Mouse (Mus musculus) thymus, adult 2 months (tissue): ENCODE measurements around the gene Ccdc103. TPM values are rescaled to one million over a fixed set of nuclear protein-coding genes. Genes with fewer than 3 reads are reported as not detected.

ENCODE experiments used
- DNase-seq: peaks from one replicate; pipeline ENCODE4 v3.0.0; 2021
- H3K27ac ChIP-seq: fragments of 200-500 bp; 2 replicates; pipeline ENCODE4 v1.5.1; 2012; ENCODE audit warnings: low read length, control low read depth; ENCODE audit not compliant: control insufficient read depth, insufficient read depth
- H3K27me3 ChIP-seq: fragments of 200-500 bp; 2 replicates; pipeline ENCODE4 v1.6.1; 2012; ENCODE audit warnings: mild to moderate bottlenecking, low read length, moderate library complexity, mixed read lengths; ENCODE audit not compliant: control insufficient read depth, insufficient read depth
- H3K36me3 ChIP-seq: fragments of 200-500 bp; 2 replicates; pipeline ENCODE4 v1.6.1; 2012; ENCODE audit warnings: mild to moderate bottlenecking, low read length, moderate library complexity; ENCODE audit not compliant: control insufficient read depth, insufficient read depth
- H3K4me1 ChIP-seq: fragments of 200-500 bp; replicated peaks from 2 replicates; pipeline ENCODE4 v1.6.1; 2012; ENCODE audit warnings: low read length; ENCODE audit not compliant: control insufficient read depth, insufficient read depth
- H3K4me3 ChIP-seq: fragments of 200-500 bp; 2 replicates; pipeline ENCODE4 v1.5.1; 2012; ENCODE audit warnings: mild to moderate bottlenecking, low read length, control low read depth, moderate library complexity; ENCODE audit not compliant: control insufficient read depth, insufficient read depth
- CTCF ChIP-seq: fragments of 200-500 bp; IDR thresholded peaks from 2 replicates; pipeline ENCODE4 v1.5.1; 2012; ENCODE audit warnings: mild to moderate bottlenecking, control low read depth, low read length, moderate library complexity, borderline replicate concordance; ENCODE audit not compliant: control insufficient read depth, poor library complexity, insufficient read depth; ENCODE audit errors: extremely low read depth
- POLR2A ChIP-seq: fragments of 200-500 bp; IDR thresholded peaks from 2 replicates; pipeline ENCODE4 v1.6.1; 2012; ENCODE audit warnings: mild to moderate bottlenecking, low read length, control low read depth, moderate library complexity; ENCODE audit not compliant: control insufficient read depth, poor library complexity, insufficient read depth; ENCODE audit errors: extremely low read depth
- WGBS: fragments of 180-500 bp; shearing (Covaris S2); methylation state at CpG from one replicate; pipeline ENCODE4 v1.1.7; 2018; 5-methylcytosine and 5-hydroxymethylcytosine counted together
- polyA plus RNA-seq: library from polyadenylated mRNA; depleted of rRNA; stranded (reverse); fragments of >200 nt; gene quantifications from 2 replicates; pipeline ENCODE4 v1.2.3, GENCODE M21; 2012

Gene Ccdc103
- polyA plus RNA-seq, 1 experiment: not detected

DNA sequence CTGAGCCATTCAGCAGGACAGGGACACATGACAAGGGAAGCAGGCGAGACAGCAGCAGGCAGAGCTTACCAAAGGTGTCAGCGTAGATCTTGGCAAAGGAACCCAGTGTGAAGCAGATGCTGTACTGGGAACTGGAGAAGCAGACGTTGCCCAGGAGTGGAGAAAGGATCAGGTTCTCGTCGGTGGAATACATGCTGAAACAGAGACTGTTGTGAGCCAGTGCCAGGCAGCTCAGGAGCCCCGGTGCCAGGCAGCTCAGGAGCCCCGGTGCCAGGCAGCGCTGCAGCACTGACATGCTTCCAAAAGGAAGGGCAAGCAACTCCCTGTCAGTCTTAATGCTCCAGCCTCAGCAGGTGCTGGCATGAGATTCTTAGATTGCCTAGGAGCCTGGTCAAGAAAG is 21.1 kb upstream of the Ccdc103 start:
- H3K27me3 ChIP-seq: no peaks in the 10 kb centered on the region
- H3K27ac ChIP-seq: no peak overlapping the region
- 96% methylated on average over 8 of the region's 8 CpGs for WGBS
- H3K4me1 ChIP-seq: no peaks in the 10 kb centered on the region
- no peak for DNase-seq
- TF ChIP-seq CTCF: no peak
- no peak for TF ChIP-seq POLR2A
- H3K4me3 ChIP-seq: no peak overlapping the region
- peaks cover 43% of the 10 kb centered on the region for H3K36me3 ChIP-seq

DNA sequence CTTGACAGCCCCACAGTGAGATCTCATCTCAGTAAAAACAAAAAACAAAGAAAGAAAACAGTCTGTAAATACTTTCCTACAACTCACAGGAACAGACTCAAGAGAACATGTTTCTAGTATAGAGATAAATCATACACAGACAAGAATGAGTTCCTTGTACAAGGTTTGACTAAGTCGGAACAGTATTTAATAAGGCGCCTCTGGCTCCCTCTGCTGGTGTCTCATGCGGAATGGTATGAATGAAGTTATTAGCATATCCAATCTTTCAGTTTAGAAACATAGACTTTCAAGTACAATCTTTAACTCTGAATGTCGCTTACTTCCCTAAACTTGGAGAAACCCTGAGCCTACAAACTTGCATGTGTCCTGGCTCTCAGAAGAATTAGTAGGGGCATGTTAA is 16.7 kb upstream of the Ccdc103 start:
- WGBS: 40% methylated on average over 4 of the region's 4 CpGs
- TF ChIP-seq CTCF: no peak
- no peak for TF ChIP-seq POLR2A
- Histone ChIP-seq H3K4me1 (no peaks in the 10 kb centered on the region), H3K36me3 (peaks cover 59% of the 10 kb centered on the region), H3K27ac (no peak overlapping the region), H3K4me3 (no peak overlapping the region), H3K27me3 (no peaks in the 10 kb centered on the region)
- DNase-seq: peak; percentile 39

DNA sequence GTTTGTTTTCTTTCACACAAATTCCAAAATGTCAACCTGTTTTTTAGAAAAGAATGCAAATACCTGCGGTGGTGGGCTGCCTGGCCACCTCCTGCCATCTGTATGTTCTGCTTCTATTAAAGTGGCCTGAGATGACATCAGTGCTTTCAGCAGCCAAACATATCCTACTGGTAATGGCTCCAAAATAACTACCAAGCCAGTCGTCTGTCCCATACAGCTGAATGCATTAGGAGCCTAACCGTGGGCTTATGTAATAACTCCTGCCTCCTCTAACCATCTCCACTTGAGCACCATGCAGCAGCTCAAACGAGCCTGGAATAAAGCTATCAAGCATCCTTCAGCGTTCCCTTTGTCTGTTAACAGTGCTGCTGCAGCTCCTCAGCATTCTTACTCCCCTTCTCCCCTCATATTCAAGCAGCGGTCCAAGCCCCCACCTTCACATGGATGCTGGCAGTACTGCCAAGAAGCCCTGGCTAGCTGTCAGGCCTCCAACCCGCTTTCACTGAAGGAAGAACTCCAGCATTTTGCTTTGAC is 6.1 kb upstream of the Ccdc103 start:
- no peaks in the 10 kb centered on the region for H3K4me1 ChIP-seq

DNA sequence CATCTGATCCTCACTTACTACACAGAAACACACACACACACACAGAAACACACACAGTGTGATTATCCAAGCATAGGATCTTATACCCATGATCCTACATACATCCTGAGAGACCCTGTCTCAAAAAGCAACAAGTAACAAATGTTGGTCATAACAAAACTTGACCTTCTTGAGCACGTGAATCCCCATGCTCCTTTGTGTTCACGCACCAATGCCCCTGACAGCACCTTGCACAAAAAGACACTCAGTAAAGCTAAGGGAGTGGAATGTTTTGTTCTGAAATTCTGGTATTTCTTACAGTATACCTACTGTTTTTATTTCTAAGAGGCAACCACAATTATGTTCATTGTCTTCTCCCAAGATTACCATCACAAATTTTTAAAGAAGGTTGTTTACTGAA is 1.4 kb upstream of the Ccdc103 start:
- no peak for DNase-seq
- 93% methylated on average over 2 of the region's 2 CpGs for WGBS
- TF ChIP-seq CTCF (no peak), POLR2A (no peak)
- H3K4me3 ChIP-seq: no peak overlapping the region
- no peak overlapping the region for H3K27ac ChIP-seq
- peaks cover 16% of the 10 kb centered on the region for H3K36me3 ChIP-seq
- H3K4me1 ChIP-seq: peaks cover 3% of the 10 kb centered on the region; the same call in 1 of the 2 replicates
- H3K27me3 ChIP-seq: no peaks in the 10 kb centered on the region; the same call in 1 of the 2 replicates

More for the DNA sequence above, 6.1 kb upstream of the Ccdc103 start:
- Histone ChIP-seq H3K27me3 (no peaks in the 10 kb centered on the region), H3K4me3 (no peak overlapping the region), H3K27ac (no peak overlapping the region), H3K36me3 (peaks cover 46% of the 10 kb centered on the region)
- no peak for TF ChIP-seq CTCF
- TF ChIP-seq POLR2A: no peak
- WGBS: 96% methylated on average over 7 of the region's 7 CpGs
- DNase-seq: no peak

DNA sequence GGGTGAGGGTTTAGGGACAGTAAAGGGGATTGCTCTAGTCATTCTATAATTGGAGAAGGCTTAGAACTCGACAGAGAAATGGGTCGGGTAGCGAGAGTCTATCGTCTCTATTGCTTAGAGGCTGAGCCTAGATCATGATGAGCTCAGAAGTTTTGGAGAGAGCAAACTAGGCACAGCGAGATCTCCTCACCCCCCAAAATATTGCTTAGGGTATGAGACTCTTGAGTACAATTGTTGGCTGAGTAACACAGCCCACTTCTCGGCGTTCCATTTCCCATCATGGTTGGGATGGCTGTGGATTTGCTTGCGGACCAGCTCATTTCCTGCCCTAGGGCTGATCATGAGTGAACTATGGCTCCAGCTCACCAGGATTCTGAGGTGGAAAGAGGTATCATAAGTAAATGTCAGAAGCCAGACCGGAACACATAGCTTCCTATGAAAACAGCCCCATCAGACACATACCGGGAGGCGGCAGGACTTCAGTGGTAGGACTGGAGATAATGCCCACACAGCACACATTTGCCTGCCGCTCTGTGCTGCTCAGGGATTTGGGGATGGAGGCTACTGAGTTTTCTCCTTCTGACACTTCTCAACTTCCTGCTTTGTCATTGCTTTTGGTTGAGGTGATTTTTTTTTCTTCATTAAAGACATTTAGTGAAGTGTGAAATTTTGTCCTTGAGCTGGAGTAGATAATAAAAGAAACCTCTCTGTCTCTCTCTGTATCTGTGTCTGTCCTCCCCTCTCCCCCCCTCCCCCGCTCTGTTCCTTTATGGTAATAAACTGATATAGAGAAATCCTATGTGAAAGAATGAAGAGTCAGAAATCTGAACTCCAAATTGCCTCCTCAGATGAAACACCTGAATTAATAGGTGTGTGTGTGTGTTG is 552 bp downstream of the Ccdc103 start:
- Histone ChIP-seq H3K4me1 (peaks cover 3% of the 10 kb centered on the region; the same call in 1 of the 2 replicates), H3K4me3 (peak overlapping the region; percentile 83), H3K27ac (no peak overlapping the region), H3K36me3 (peaks cover 10% of the 10 kb centered on the region), H3K27me3 (no peaks in the 10 kb centered on the region; the same call in 1 of the 2 replicates)
- no peak for DNase-seq
- TF ChIP-seq POLR2A (no peak), CTCF (no peak)
- WGBS: 17% methylated on average over 13 of the region's 13 CpGs

DNA sequence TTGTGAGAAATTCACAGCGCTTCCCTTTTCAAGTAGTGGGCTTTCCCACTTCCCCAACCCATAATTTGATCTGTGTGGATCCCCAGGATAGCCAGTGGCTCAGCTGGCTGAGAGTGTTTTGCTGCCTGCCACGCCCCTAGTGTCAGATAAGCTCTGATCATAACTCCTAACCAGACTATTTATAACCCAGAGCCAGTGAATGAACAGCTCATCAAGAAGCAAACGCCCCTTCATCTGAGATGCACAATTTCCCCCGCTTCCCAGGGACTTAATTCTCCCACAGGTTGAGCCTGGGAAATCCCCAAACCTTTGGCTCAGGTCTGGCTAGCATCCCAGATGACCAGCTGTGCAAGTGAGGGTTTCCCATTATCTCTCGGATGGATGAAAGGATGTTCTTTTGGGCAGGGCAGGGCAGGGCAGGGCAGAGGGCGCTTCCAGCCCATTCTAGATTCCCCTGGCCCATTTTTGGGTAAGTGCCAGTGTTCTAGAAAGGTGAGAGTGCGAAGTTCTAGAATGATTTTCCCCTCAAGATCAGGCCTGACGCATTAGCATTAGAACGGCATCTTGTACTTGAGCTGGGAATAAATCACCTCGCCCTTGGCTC is 3.7 kb downstream of the Ccdc103 start, which contains the start of gene Fam187a:
Fam187a (plus strand) TSS at position 554 of the 604 bp plus-strand sequence.
- TF ChIP-seq POLR2A (no peak), CTCF (no peak)
- no peak for DNase-seq
- no peak within 1 kb of the TSS for H3K4me3 ChIP-seq
- peaks cover 3% of the 10 kb centered on the region; the same call in 1 of the 2 replicates for H3K4me1 ChIP-seq
- no peak within 1 kb of the TSS for H3K27ac ChIP-seq
- H3K36me3 ChIP-seq: no peaks in the 10 kb centered on the region
- 77% methylated on average over 10 of the region's 10 CpGs for WGBS
- H3K27me3 ChIP-seq: no peaks in the 10 kb centered on the region; the same call in 1 of the 2 replicates
